Mouse (Mus musculus) MEL-GATA-1-ER (cell line): ENCODE results near the gene Pde8b.

Experiments
- DNase-seq: peaks from one replicate; pipeline ENCODE4 v3.0.0-alpha.2; 2012; ENCODE audit warnings: low read depth; ENCODE audit errors: extremely low read depth

The Pde8b gene

GRCm38 (mm10) chr13:95140460-95141079 lies 109.6 kb downstream of the Pde8b start:
- no peak for DNase-seq

GRCm38 (mm10) chr13:95135326-95136150 lies 114.6 kb downstream of the Pde8b start:
- no peak for DNase-seq

- DNase-seq = no peak
Measured at GRCm38 (mm10) chr13:95131848-95132247, 118.3 kb downstream of the Pde8b start.

- no peak for DNase-seq
Measured at GRCm38 (mm10) chr13:95131041-95131440, 119.1 kb downstream of the Pde8b start.

- DNase-seq = no peak
Measured at GRCm38 (mm10) chr13:95127288-95127687, 122.8 kb downstream of the Pde8b start.

- DNase-seq = no peak
Measured at GRCm38 (mm10) chr13:95126801-95127200, 123.3 kb downstream of the Pde8b start.

- no peak for DNase-seq
Measured at GRCm38 (mm10) chr13:95125546-95126215, 124.5 kb downstream of the Pde8b start.

- DNase-seq = no peak
Measured at GRCm38 (mm10) chr13:95120570-95120969, 129.6 kb downstream of the Pde8b start.

- DNase-seq = no peak
Measured at GRCm38 (mm10) chr13:95113763-95114162, 136.4 kb downstream of the Pde8b start.

GRCm38 (mm10) chr13:95109555-95109954 lies 140.6 kb downstream of the Pde8b start:
- no peak for DNase-seq

- no peak for DNase-seq
Measured at GRCm38 (mm10) chr13:95108035-95108434, 142.1 kb downstream of the Pde8b start.

GRCm38 (mm10) chr13:95104865-95105264 lies 145.3 kb downstream of the Pde8b start:
- DNase-seq = no peak

- no peak for DNase-seq
Measured at GRCm38 (mm10) chr13:95102985-95103590, 147.0 kb downstream of the Pde8b start.

- no peak for DNase-seq
Measured at GRCm38 (mm10) chr13:95101315-95101714, 148.8 kb downstream of the Pde8b start.

- DNase-seq = no peak
Measured at GRCm38 (mm10) chr13:95098931-95099720, 151.0 kb downstream of the Pde8b start.

- no peak for DNase-seq
Measured at GRCm38 (mm10) chr13:95096646-95097045, 153.5 kb downstream of the Pde8b start.

- no peak for DNase-seq
Measured at GRCm38 (mm10) chr13:95095860-95096259, 154.3 kb downstream of the Pde8b start.

GRCm38 (mm10) chr13:95091546-95092445 lies 158.3 kb downstream of the Pde8b start:
- DNase-seq = no peak

- no peak for DNase-seq
Measured at GRCm38 (mm10) chr13:95087358-95087787, 162.8 kb downstream of the Pde8b start.

- DNase-seq = no peak
Measured at GRCm38 (mm10) chr13:95086033-95086432, 164.1 kb downstream of the Pde8b start.
